8 mouse cellular contexts compared by ENCODE assay signal in genomic region chr19:36736537-36736936, GRCm38 (mm10). TPM values are rescaled to one million over a fixed set of nuclear protein-coding genes. Genes with fewer than 3 reads are reported as not detected.
A peak's percentile ranks its signal among the peaks of the same experiment; 100 is the strongest.
DNase-seq lines count a peak whose midpoint lies in the region; ATAC-seq and TF ChIP-seq lines count a peak whose summit lies in the region.

Gene Ppp1r3c (minus strand): TSS chr19:36736653.

- H3K4me3 ChIP-seq in gastrocnemius, adult 2 months: peak within 1 kb of the TSS; percentile 75
- H3K4me3 ChIP-seq in hindbrain, embryonic 16.5 days (ENCODE audit: low read length): peak within 1 kb of the TSS; percentile 51

- TF ChIP-seq CTCF in gastrocnemius, adult 2 months (IDR thresholded peaks at IDR 0.05): no peak

- peaks cover 3% of the 10 kb centered on the region for H3K4me1 ChIP-seq in hindbrain, embryonic 16.5 days (ENCODE audit: control insufficient read depth, insufficient read depth, low read depth, low read length)

- ATAC-seq in hindbrain, embryonic 16.5 days: peak; percentile 98

- WGBS in hindbrain, embryonic 16.5 days: 0% methylated on average over 33 of the region's 33 CpGs

- no peaks in the 10 kb centered on the region for H3K9me3 ChIP-seq in hindbrain, embryonic 16.5 days (ENCODE audit: control insufficient read depth, low read length)

- no peaks in the 10 kb centered on the region for H3K36me3 ChIP-seq in hindbrain, embryonic 16.5 days (ENCODE audit: control insufficient read depth, insufficient read depth, low read length)

- H3K4me2 ChIP-seq in hindbrain, embryonic 16.5 days (ENCODE audit: low read length): peak within 1 kb of the TSS; percentile 64

- peak within 1 kb of the TSS; percentile 92 for H3K27ac ChIP-seq in gastrocnemius, adult 2 months
- H3K27ac ChIP-seq in hindbrain, embryonic 16.5 days (ENCODE audit: low read depth, low read length): peak within 1 kb of the TSS; percentile 49

- DNase-seq in ZHBTc4 (ENCODE audit: low read depth, low spot score): peak; percentile 94
- peak; percentile 65 to 70 for DNase-seq in cerebellum, postnatal 36 days
- DNase-seq in gastrocnemius, adult 2 months: peak; percentile 99
- peak; percentile 82 for DNase-seq in left cerebral cortex, adult 11 months (ENCODE audit: low spot score)
- DNase-seq in lung, postnatal 25 days (ENCODE audit: low spot score): peak; percentile 95
- DNase-seq in right cerebral cortex, adult 18-20 months: peak; percentile 90
- DNase-seq in urinary bladder, postnatal 4 days (ENCODE audit: low spot score in 2 of 2): peak; percentile 91 to 92

- no peaks in the 10 kb centered on the region for H3K27me3 ChIP-seq in hindbrain, embryonic 16.5 days (replicated peaks; ENCODE audit: control insufficient read depth, insufficient read depth, low read length)

- intact Hi-C loops in gastrocnemius, adult 2 months (cut with DNase I): loop anchor here (2.0 to 5.0 kb wide), 2 partner anchors 38 to 129 kb away; no protein-coding TSS in a partner anchor

- H3K9ac ChIP-seq in hindbrain, embryonic 16.5 days (ENCODE audit: low read depth, low read length): peak within 1 kb of the TSS; percentile 68

RNA-seq across cellular contexts. Expression of gene Ppp1r3c, which starts in this region (rescaled TPM):
- 100 to 1,000 TPM; 675 to 775 TPM for total RNA-seq in gastrocnemius, adult 2 months (2021)
- 27.2 and 30.6 TPM in 2 replicates for polyA plus RNA-seq in hindbrain, embryonic 16.5 days (2015; fragmentation: Nextera tagmentation; extraction: Ambion mirVana)

Comparison
In these comparisons a context has a peak if more than half of its experiments do, and no peak if none do; other contexts are left out.
1. Peak in every context shown above with its lines: DNase-seq, ATAC-seq, H3K4me3 ChIP-seq and H3K27ac ChIP-seq.